Mouse (Mus musculus) stomach, postnatal 0 days (tissue): ENCODE data around the gene Cldn34c4. TPM values are rescaled to one million over a fixed set of nuclear protein-coding genes. Genes with fewer than 3 reads are reported as not detected.

Experiments
- ATAC-seq: fragments of 200-750 bp; cut with Nextera tagmentation; 2 replicates; pipeline ENCODE4 v1.8.0; 2017; ENCODE audit not compliant: low FRiP score, low TSS enrichment
- DNase-seq: peaks from one replicate; pipeline ENCODE4 v3.0.0-alpha.2; 2016; ENCODE audit warnings: low spot score
- H3K27ac ChIP-seq: fragments of 300-500 bp; sonication (generic); replicated peaks from 2 replicates; pipeline ENCODE4 v1.5.1; 2014; ENCODE audit warnings: mild to moderate bottlenecking, control low read depth
- H3K27me3 ChIP-seq: fragments of 300-500 bp; sonication (generic); 2 replicates; pipeline ENCODE4 v1.6.1; 2014; ENCODE audit warnings: low read length; ENCODE audit not compliant: control insufficient read depth, insufficient read depth
- H3K36me3 ChIP-seq: fragments of 300-500 bp; sonication (generic); 2 replicates; pipeline ENCODE4 v1.6.1; 2014; ENCODE audit warnings: low read length, mixed read lengths; ENCODE audit not compliant: control insufficient read depth, insufficient read depth
- H3K4me1 ChIP-seq: fragments of 300-500 bp; sonication (generic); replicated peaks from 2 replicates; pipeline ENCODE4 v1.6.1; 2014; ENCODE audit warnings: antibody characterized with exemption; ENCODE audit not compliant: control insufficient read depth, insufficient read depth
- H3K4me2 ChIP-seq: fragments of 300-500 bp; sonication (generic); replicated peaks from 2 replicates; pipeline ENCODE4 v1.6.1; 2014; ENCODE audit warnings: low read depth, mild to moderate bottlenecking, control low read depth, moderate library complexity
- H3K4me3 ChIP-seq: fragments of 300-500 bp; sonication (generic); 2 replicates; pipeline ENCODE4 v1.5.1; 2014; ENCODE audit warnings: low read depth, low read length, control low read depth
- H3K9ac ChIP-seq: fragments of 300-500 bp; sonication (generic); 2 replicates; pipeline ENCODE4 v1.6.1; 2014; ENCODE audit warnings: mild to moderate bottlenecking, low read length, control low read depth, mixed read lengths
- H3K9me3 ChIP-seq: fragments of 300-500 bp; sonication (generic); 2 replicates; pipeline ENCODE4 v1.6.1; 2016; ENCODE audit warnings: low read length; ENCODE audit not compliant: control insufficient read depth
- CTCF ChIP-seq: IDR thresholded peaks from 2 replicates; pipeline ENCODE4 v1.5.1; 2016; ENCODE audit warnings: antibody characterized with exemption, low read depth, mild to moderate bottlenecking, moderate library complexity
- EP300 ChIP-seq: optimal IDR thresholded peaks from 2 replicates; pipeline ENCODE3; 2016; ENCODE audit warnings: antibody characterized with exemption
- WGBS: fragments of 180-500 bp; shearing (Covaris S2); extraction: QIAGEN DNeasy Blood & Tissue Kit; methylation state at CpG from one replicate; pipeline ENCODE4 v1.1.7; 2014; 5-methylcytosine and 5-hydroxymethylcytosine counted together
- polyA plus RNA-seq: library from polyadenylated mRNA; unstranded; fragments of >200 nt; fragmentation: Nextera tagmentation; extraction: Ambion mirVana; gene quantifications from 2 replicates; pipeline ENCODE4 v1.2.1, GENCODE M21; 2015

Cldn34c4 gene
- polyA plus RNA-seq, result not detected in 2 replicates

- 48% methylated on average over 2 of the region's 2 CpGs for WGBS
- ATAC-seq, result no peak
- no peak within 1 kb of the TSS for H3K4me2 ChIP-seq
These were observed at the start of gene Cldn34c4 for GRCm38 (mm10) chrX:127736454-127736853. TSS of gene Cldn34c4 (minus strand) at chrX:127736554.

DNA sequence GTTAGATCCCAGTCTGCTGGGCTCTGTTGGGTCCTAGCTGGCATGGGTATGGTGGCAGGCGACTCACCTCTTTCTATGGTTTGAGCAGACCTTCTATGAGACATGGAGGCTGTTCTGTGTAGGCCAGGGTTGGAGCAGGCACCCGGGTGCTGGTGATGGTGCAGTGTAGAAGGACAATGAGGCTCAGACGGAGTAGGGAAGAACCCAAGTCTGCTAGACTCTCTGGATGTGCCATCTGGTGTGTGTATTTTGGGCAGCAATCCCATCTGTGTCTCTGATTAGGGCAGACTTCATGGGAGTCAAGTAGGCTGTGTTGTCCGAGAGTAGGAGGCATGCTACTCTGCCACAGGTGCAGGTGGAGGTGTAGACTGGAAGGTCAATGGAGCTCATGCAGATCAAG, 10.7 kb upstream of the Cldn34c4 start:
- H3K4me1 ChIP-seq, result no peaks in the 10 kb centered on the region
- H3K36me3 ChIP-seq, result no peaks in the 10 kb centered on the region
- H3K4me2 ChIP-seq, result no peak overlapping the region
- no peaks in the 10 kb centered on the region for H3K9me3 ChIP-seq
- 66% methylated on average over 4 of the region's 4 CpGs for WGBS
- H3K27me3 ChIP-seq, result no peaks in the 10 kb centered on the region
- no peak overlapping the region for H3K27ac ChIP-seq
- no peak overlapping the region for H3K9ac ChIP-seq
- ATAC-seq, result no peak
- no peak for TF ChIP-seq EP300
- no peak overlapping the region for H3K4me3 ChIP-seq
- no peak for DNase-seq

More at GRCm38 (mm10) chrX:127736454-127736853, at the start of gene Cldn34c4:
- no peaks in the 10 kb centered on the region for H3K9me3 ChIP-seq
- DNase-seq, result no peak
- H3K4me1 ChIP-seq, result no peaks in the 10 kb centered on the region
- H3K27me3 ChIP-seq, result no peaks in the 10 kb centered on the region
- no peak within 1 kb of the TSS for H3K4me3 ChIP-seq
- H3K9ac ChIP-seq, result no peak within 1 kb of the TSS
- no peak within 1 kb of the TSS for H3K27ac ChIP-seq
- H3K36me3 ChIP-seq, result no peaks in the 10 kb centered on the region
- no peak for TF ChIP-seq CTCF
- no peak for TF ChIP-seq EP300
